Mouse (Mus musculus): ENCODE measurements at regions not wholly inside any gene's neighbourhood (a gene's known extent, or its start where the extent isn't known, plus 50 kb on each side); places are given as distances from the start of the nearest gene placed in this dataset.
A peak's percentile ranks its signal among the peaks of the same experiment; 100 is the strongest.

DNA sequence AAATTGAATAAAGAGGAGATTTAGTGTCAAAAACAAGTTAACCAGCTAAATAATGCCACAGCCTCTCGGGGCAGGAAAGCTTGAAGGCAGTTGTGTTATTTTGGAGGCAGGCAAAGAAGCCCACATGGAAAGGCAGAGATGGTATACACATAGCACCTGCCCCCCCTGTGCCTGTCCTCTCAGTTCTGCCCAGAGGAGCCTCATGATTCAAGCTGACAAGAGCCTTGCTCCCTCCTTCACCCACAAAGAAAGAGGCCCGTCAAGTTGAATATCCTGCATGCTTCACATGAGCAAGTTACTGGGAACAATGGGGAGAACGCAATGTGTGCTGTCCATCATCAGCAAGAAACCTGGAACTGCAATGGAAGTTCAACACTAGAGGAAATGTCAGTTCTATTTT, 398.2 kb upstream of the Zic4 start:
- ATAC-seq (ENCODE audit: insufficient read depth) (no peak), DNase-seq (no peak)
- 65% methylated on average over 3 of the region's 3 CpGs for WGBS
- Histone ChIP-seq H3K27me3 (ENCODE audit: insufficient read depth, low read length) (no peaks in the 10 kb centered on the region), H3K9ac (no peak overlapping the region), H3K4me2 (no peak overlapping the region), H3K9me3 (ENCODE audit: low read depth, low read length) (no peaks in the 10 kb centered on the region), H3K4me3 (ENCODE audit: low read depth, low read length) (no peak overlapping the region), H3K36me3 (ENCODE audit: insufficient read depth) (no peaks in the 10 kb centered on the region), H3K4me1 (ENCODE audit: insufficient read depth) (no peaks in the 10 kb centered on the region), H3K27ac (ENCODE audit: low read depth) (no peak overlapping the region)
- no peak for TF ChIP-seq CTCF (IDR thresholded peaks at IDR 0.05; ENCODE audit: low read depth)

DNA sequence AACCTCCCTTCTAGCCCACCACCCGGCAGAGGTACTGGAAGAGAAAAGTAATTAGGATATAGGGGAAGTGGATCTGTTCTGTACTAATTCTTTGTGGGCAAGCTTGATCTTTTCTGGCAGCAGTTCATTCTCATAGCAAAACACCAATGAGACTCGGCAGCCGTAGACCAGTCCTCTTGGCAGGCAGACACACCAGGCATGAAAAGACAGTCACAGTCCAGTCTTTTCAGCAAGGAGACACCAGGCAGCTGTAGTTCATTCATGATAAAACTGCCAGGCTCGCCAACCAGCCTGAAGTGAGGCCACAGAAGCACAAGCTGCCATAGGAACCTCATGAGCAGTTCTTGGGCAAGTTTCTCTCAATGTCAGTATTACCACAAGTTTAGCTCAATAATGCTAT, 383.5 kb upstream of the Zic4 start:
- 49% methylated on average over 4 of the region's 4 CpGs for whole genome bisulfite sequencing
- Histone ChIP-seq H3K9me3 (ENCODE audit: low read depth, low read length) (no peaks in the 10 kb centered on the region), H3K9ac (no peak overlapping the region), H3K4me3 (ENCODE audit: low read depth, low read length) (no peak overlapping the region), H3K27me3 (ENCODE audit: insufficient read depth, low read length) (no peaks in the 10 kb centered on the region), H3K4me1 (ENCODE audit: insufficient read depth) (no peaks in the 10 kb centered on the region), H3K27ac (ENCODE audit: low read depth) (no peak overlapping the region), H3K36me3 (ENCODE audit: insufficient read depth) (no peaks in the 10 kb centered on the region), H3K4me2 (no peak overlapping the region)
- no peak for TF ChIP-seq CTCF (IDR thresholded peaks at IDR 0.05; ENCODE audit: low read depth)
- DNase-seq (peak; percentile 26), ATAC-seq (ENCODE audit: insufficient read depth) (peak; percentile 21; the same call in 1 of the 2 replicates)

DNA sequence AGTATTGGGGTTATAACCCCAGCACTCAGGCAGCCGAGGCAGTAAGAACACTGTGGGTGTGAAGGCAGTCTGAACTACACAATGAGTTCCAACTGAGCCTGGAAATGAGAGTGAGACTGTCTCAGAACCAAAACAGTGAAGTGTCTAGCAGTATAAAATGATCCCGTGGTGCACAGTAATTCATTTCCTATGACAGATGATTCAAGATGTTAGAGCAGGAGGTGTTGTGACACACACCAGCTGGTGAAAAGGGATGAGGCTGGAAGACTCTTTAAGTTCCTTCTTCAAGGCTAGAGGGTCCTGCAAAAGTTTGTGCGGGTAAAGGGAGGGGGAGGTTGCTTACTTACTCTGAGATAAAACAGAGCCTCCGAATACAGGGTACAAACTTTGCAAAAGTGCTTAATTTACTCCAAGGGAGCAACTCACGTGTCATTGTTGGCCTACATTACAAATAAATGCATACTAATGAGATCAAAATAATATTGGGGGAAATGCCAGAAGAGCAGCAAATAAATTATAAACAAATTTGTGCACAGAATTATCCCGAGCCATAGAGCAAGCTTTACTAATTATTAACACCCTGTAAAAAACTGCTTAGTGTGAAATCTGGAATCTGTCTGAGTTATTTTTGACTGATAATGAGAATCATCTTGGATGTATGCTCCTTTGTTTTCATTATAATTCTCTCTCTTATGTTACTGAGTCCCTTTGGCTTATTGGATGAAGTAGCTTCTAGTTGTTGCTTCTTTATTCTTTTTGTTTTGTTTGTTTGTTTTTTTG, 382.0 kb upstream of the Zic4 start:
- no peak overlapping the region for H3K4me3 ChIP-seq (ENCODE audit: low read depth, low read length)
- H3K9me3 ChIP-seq (ENCODE audit: low read depth, low read length): no peaks in the 10 kb centered on the region
- 36% methylated on average over 6 of the region's 6 CpGs for WGBS
- ATAC-seq (ENCODE audit: insufficient read depth): peak; percentile 75; the same call in 1 of the 2 replicates
- no peaks in the 10 kb centered on the region for H3K36me3 ChIP-seq (ENCODE audit: insufficient read depth)
- H3K27me3 ChIP-seq (ENCODE audit: insufficient read depth, low read length): no peaks in the 10 kb centered on the region
- H3K9ac ChIP-seq: no peak overlapping the region
- peak; percentile 50 for DNase-seq
- no peak overlapping the region for H3K27ac ChIP-seq (ENCODE audit: low read depth)
- H3K4me1 ChIP-seq (ENCODE audit: insufficient read depth): no peaks in the 10 kb centered on the region
- TF ChIP-seq CTCF (IDR thresholded peaks at IDR 0.05; ENCODE audit: low read depth): no peak
- H3K4me2 ChIP-seq: no peak overlapping the region

DNA sequence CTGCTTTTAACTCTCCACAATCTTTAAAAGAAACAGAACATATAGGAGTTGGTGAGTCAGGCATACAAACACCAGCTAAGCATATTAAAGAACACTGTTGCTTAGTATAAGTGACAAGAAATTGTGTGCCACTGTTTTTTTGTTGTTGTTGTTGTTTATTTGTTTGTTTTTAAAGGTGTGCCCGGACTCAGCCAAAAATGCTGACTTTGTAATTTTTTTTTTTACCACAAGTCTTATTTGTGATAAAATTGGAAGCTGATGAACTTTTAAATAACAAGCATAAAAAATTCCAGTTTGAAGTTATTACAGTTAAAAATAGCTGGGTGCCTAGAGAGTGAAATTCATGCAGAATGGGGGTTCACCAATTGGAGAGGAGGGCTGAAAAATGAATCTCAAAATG, 363.0 kb upstream of the Zic4 start:
- ATAC-seq (ENCODE audit: insufficient read depth) (no peak), DNase-seq (no peak)
- H3K4me3 ChIP-seq (ENCODE audit: low read depth, low read length): no peak overlapping the region
- no peak overlapping the region for H3K9ac ChIP-seq
- H3K36me3 ChIP-seq (ENCODE audit: insufficient read depth): no peaks in the 10 kb centered on the region
- no peak for TF ChIP-seq CTCF (IDR thresholded peaks at IDR 0.05; ENCODE audit: low read depth)
- H3K9me3 ChIP-seq (ENCODE audit: low read depth, low read length): no peaks in the 10 kb centered on the region
- WGBS: 69% methylated on average over 1 of the region's 1 CpGs
- H3K4me1 ChIP-seq (ENCODE audit: insufficient read depth): no peaks in the 10 kb centered on the region
- no peak overlapping the region for H3K4me2 ChIP-seq
- H3K27ac ChIP-seq (ENCODE audit: low read depth): no peak overlapping the region
- H3K27me3 ChIP-seq (ENCODE audit: insufficient read depth, low read length): no peaks in the 10 kb centered on the region

DNA sequence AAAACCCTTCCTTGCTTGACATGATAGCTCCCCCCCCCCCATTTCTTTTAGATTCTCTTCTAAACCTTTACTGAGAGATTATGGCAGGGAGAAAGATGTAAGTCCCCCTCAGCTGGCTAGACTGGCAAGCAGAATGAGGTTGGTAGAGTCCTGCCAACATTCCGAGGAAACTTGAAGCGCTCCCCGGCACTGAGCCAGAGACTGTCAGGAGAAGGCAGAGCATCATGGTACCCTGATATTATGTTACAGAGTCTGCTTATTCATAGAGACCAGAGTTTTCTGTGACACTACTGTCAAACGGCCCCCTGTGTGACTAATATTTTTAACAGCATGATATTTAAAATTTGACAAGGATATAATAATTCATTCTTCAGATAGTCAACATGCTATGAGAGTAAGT, 358.0 kb upstream of the Zic4 start:
- ATAC-seq (ENCODE audit: insufficient read depth) (no peak), DNase-seq (no peak)
- no peaks in the 10 kb centered on the region for H3K36me3 ChIP-seq (ENCODE audit: insufficient read depth)
- no peak overlapping the region for H3K4me2 ChIP-seq
- 64% methylated on average over 4 of the region's 4 CpGs for WGBS
- H3K9me3 ChIP-seq (ENCODE audit: low read depth, low read length): no peaks in the 10 kb centered on the region
- H3K27me3 ChIP-seq (ENCODE audit: insufficient read depth, low read length): no peaks in the 10 kb centered on the region
- no peaks in the 10 kb centered on the region for H3K4me1 ChIP-seq (ENCODE audit: insufficient read depth)
- TF ChIP-seq CTCF (IDR thresholded peaks at IDR 0.05; ENCODE audit: low read depth): no peak
- H3K9ac ChIP-seq: no peak overlapping the region
- H3K27ac ChIP-seq (ENCODE audit: low read depth): no peak overlapping the region
- no peak overlapping the region for H3K4me3 ChIP-seq (ENCODE audit: low read depth, low read length)

DNA sequence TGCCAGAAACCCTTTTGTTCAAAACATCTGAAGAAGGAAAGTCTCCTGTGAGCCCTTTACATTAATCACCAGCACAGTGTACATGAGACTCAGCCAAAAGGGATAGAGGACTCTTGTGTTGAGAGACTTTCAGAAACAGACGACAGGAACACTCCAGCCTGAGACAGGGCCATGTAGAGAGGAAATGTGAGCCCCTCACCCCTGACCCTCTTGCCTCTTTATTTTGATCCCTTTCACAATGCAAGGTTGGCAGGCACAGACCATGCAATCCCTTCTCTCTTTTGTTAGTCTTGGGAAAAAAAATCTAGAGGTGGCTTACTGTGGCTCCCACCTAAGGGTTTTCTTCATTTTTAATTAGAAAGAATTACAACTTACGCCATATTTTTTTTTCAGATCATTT, 321.7 kb upstream of the Zic4 start:
- H3K4me2 ChIP-seq: no peak overlapping the region
- TF ChIP-seq CTCF (IDR thresholded peaks at IDR 0.05; ENCODE audit: low read depth): no peak
- H3K27me3 ChIP-seq (ENCODE audit: insufficient read depth, low read length): no peaks in the 10 kb centered on the region
- H3K9ac ChIP-seq: no peak overlapping the region
- DNase-seq (no peak), ATAC-seq (ENCODE audit: insufficient read depth) (no peak)
- H3K9me3 ChIP-seq (ENCODE audit: low read depth, low read length): no peaks in the 10 kb centered on the region
- no peaks in the 10 kb centered on the region for H3K36me3 ChIP-seq (ENCODE audit: insufficient read depth)
- no peak overlapping the region for H3K4me3 ChIP-seq (ENCODE audit: low read depth, low read length)
- H3K27ac ChIP-seq (ENCODE audit: low read depth): no peak overlapping the region
- 38% methylated on average over 2 of the region's 2 CpGs for WGBS
- no peaks in the 10 kb centered on the region for H3K4me1 ChIP-seq (ENCODE audit: insufficient read depth)

DNA sequence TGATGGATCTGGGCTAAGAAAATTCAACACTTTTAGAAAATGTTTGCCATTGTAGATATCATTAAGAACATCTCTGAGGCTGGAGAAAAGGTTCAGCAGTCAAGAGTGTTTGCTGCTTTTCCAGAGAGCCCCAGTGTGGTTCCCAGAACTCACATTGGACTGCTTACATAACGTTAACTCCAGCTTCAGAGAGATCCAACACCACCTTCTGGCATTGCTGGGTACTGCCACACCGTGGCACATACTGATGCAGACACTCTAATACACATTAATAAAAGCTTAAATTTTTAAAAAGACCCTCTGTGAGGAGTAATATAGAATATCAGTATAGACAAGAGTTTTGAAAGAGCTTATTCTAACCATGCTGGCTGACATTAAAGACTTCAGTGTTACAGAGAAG, 313.6 kb upstream of the Zic4 start:
- no peak overlapping the region for H3K9ac ChIP-seq
- no peaks in the 10 kb centered on the region for H3K27me3 ChIP-seq (ENCODE audit: insufficient read depth, low read length)
- no peak overlapping the region for H3K27ac ChIP-seq (ENCODE audit: low read depth)
- ATAC-seq (ENCODE audit: insufficient read depth): no peak
- no peaks in the 10 kb centered on the region for H3K9me3 ChIP-seq (ENCODE audit: low read depth, low read length)
- no peak overlapping the region for H3K4me3 ChIP-seq (ENCODE audit: low read depth, low read length)
- WGBS: 33% methylated on average over 2 of the region's 2 CpGs
- no peak overlapping the region for H3K4me2 ChIP-seq
- 0 out of 2 replicates have a peak, but pooled peaks have one; percentile 19 for TF ChIP-seq CTCF (IDR thresholded peaks at IDR 0.05; ENCODE audit: low read depth)
- H3K36me3 ChIP-seq (ENCODE audit: insufficient read depth): no peaks in the 10 kb centered on the region
- H3K4me1 ChIP-seq (ENCODE audit: insufficient read depth): no peaks in the 10 kb centered on the region
- peak; percentile 9 for DNase-seq
